Mouse (Mus musculus): ENCODE data around the gene Arpc4.

DNA sequence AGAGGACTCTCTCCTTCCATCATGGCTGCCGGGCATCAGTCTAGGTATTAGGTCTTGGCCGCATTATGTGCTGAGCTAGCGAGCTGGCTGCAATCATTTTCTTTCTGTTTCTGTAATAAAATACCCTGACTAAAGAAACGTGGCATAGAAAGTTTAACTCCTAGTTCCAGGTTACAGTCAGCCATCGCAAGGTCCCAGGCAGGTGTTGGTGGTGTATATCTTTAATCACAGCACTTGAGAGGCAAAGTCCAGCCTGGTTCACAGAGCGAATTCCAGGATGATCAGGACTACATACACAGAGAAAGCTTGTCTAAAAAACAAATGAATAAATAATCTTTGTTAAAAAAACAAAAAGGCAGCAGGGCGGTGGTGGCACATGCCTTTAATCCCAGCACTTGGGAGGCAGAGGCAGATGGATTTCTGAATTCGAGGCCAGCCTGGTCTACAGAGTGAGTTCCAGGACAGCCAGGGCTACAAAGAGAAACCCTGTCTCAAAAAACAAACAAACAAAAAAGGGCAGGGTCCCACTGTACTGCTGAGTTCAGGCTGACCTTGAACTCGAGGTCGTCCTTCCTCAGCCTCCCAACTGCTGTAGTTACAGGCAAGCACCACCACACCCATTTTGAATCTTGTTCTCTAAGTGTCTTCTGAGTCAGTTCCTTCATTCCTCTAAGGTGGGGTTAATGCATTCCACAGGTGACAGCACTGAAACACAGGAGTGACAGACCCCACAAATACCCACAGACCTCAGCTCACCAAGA is 18.5 kb downstream of the Arpc4 start:
- TF ChIP-seq CTCF (IDR thresholded peaks at IDR 0.05; ENCODE audit: control insufficient read depth, insufficient read depth, insufficient replicate concordance, low read depth, low read length) (no peak), POLR2A (IDR thresholded peaks at IDR 0.05; ENCODE audit: control insufficient read depth, low read depth, low read length) (no peak)
